Mouse (Mus musculus) MEL (cell line): ENCODE measurements around the gene Zfp949.

Experiments
- CTCF ChIP-seq, 3 experiments: IDR thresholded peaks in 2 of 3; conservative IDR thresholded peaks in 1 of 3; 2 replicates each; pipeline ENCODE4 v1.5.1; 2011 to 2012; ENCODE audit warnings: low read length in 3 of 3, low read depth in 2 of 3, mild to moderate bottlenecking in 2 of 3, improper control_type of control experiment in 1 of 3, inconsistent platforms in 1 of 3, mixed read lengths in 1 of 3, moderate library complexity in 1 of 3; ENCODE audit not compliant: control insufficient read depth in 1 of 3, insufficient read depth in 1 of 3, poor library complexity in 1 of 3, severe bottlenecking in 1 of 3
- POLR2AphosphoS2 ChIP-seq: IDR thresholded peaks from 2 replicates; pipeline ENCODE4 v1.6.1; 2011; ENCODE audit warnings: low read length, improper control_type of control experiment

- no peak for TF ChIP-seq POLR2AphosphoS2
- TF ChIP-seq CTCF (IDR thresholded peaks at IDR 0.05 in 2 of 3, conservative IDR thresholded peaks at IDR 0.05 in 1 of 3; ENCODE audit: control insufficient read depth in 1 of 3, insufficient read depth in 1 of 3, low read depth in 2 of 3, low read length in 3 of 3, poor library complexity in 1 of 3, severe bottlenecking in 1 of 3): no peak
These were observed 32.3 kb upstream of the Zfp949 start for GRCm38 (mm10) chr9:88515546-88515945.
